22 mouse cellular contexts compared by ENCODE assay signal in the genomic region with DNA sequence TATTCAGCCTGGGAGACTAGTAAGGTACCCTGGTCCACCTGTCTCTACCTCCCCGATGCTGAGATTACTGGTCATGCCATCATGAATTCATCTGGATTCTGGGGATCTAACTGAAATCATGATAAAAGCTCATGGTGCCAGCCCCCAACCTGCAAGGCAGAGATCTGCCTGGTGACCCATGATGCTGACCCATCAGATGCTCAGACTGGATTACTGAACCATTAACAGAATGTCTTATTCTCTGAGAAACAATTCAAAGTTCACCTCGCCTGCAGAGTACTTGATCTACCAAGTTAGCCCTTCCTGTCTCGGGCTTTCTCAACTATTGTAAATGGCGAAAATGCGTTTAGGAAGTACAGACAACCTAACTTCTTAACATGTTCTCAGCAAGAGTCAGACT.
"Had no signal": no experiment of that assay in that cellular context is flagged by ENCODE, and none has a peak within 500 bp of the region (broad histone marks: within the 10 kb centered on the region; RNA-seq: fewer than 3 reads in every experiment).

No protein-coding gene starts in this region.

- H3K36me3 ChIP-seq: hindbrain, embryonic 15.5 days; limb, embryonic 10.5 days; limb, embryonic 13.5 days; liver, embryonic 12.5 days; liver, embryonic 15.5 days; lung, embryonic 15.5 days; midbrain, embryonic 10.5 days; midbrain, embryonic 15.5 days; neural tube, embryonic 12.5 days; neural tube, embryonic 15.5 days had no signal

- H3K4me1 ChIP-seq: hindbrain, embryonic 15.5 days; limb, embryonic 10.5 days; liver, embryonic 12.5 days; liver, embryonic 15.5 days; lung, embryonic 15.5 days; megakaryocyte, embryonic 14.5 days; neural tube, embryonic 12.5 days had no signal

- H3K9ac ChIP-seq: hindbrain, embryonic 15.5 days; limb, embryonic 13.5 days; liver, embryonic 12.5 days; liver, embryonic 15.5 days; lung, embryonic 15.5 days; midbrain, embryonic 15.5 days; neural tube, embryonic 12.5 days; neural tube, embryonic 15.5 days had no signal

- H3K27ac ChIP-seq: hindbrain, embryonic 15.5 days; limb, embryonic 10.5 days; limb, embryonic 13.5 days; liver, embryonic 12.5 days; liver, embryonic 15.5 days; lung, embryonic 15.5 days; midbrain, embryonic 10.5 days; midbrain, embryonic 15.5 days; neural tube, embryonic 12.5 days; neural tube, embryonic 15.5 days had no signal

- ATAC-seq: intestine, postnatal 0 days; liver, embryonic 12.5 days; midbrain, embryonic 15.5 days had no signal

- H3K27me3 ChIP-seq: hindbrain, embryonic 15.5 days; limb, embryonic 13.5 days; liver, embryonic 12.5 days; liver, embryonic 15.5 days; lung, embryonic 15.5 days; megakaryocyte, embryonic 14.5 days; midbrain, embryonic 15.5 days; neural tube, embryonic 12.5 days; neural tube, embryonic 15.5 days had no signal

- H3K4me2 ChIP-seq: hindbrain, embryonic 15.5 days; limb, embryonic 13.5 days; liver, embryonic 12.5 days; liver, embryonic 15.5 days; lung, embryonic 15.5 days; midbrain, embryonic 15.5 days; neural tube, embryonic 12.5 days; neural tube, embryonic 15.5 days had no signal

- H3K4me3 ChIP-seq: hindbrain, embryonic 15.5 days; limb, embryonic 10.5 days; limb, embryonic 13.5 days; liver, embryonic 12.5 days; liver, embryonic 15.5 days; lung, embryonic 15.5 days; megakaryocyte, embryonic 14.5 days; midbrain, embryonic 10.5 days; midbrain, embryonic 15.5 days; neural tube, embryonic 12.5 days; neural tube, embryonic 15.5 days had no signal

- DNase-seq: liver; lung, adult 18-20 months; lung, postnatal 10 days; lung, postnatal 36 days; right cerebral cortex, adult 18-20 months; right cerebral cortex, postnatal 14 days; right cerebral cortex, postnatal 4 days; thymus, adult 2 months; thymus, postnatal 14 days; thymus, postnatal 4 days had no signal

- H3K9me3 ChIP-seq: hindbrain, embryonic 15.5 days; limb, embryonic 10.5 days; limb, embryonic 13.5 days; liver, embryonic 12.5 days; liver, embryonic 15.5 days; lung, embryonic 15.5 days; megakaryocyte, embryonic 14.5 days; midbrain, embryonic 10.5 days; midbrain, embryonic 15.5 days; neural tube, embryonic 12.5 days; neural tube, embryonic 15.5 days had no signal
